Mouse (Mus musculus): Measurements from ENCODE around the gene Fam189b.
"Not testable (repeated sequence)": the region's sequence is repeated elsewhere in the genome, so short reads cannot be mapped to it uniquely, and the experiment has no call there.

Fam189b gene

GRCm38 (mm10) chr3:89206695-89207094 is 23.8 kb downstream of the Fam189b start:
- DNase-seq: no peak

- DNase-seq: no peak
Observed at GRCm38 (mm10) chr3:89208075-89208657, 25.2 kb downstream of the Fam189b start.

DNA sequence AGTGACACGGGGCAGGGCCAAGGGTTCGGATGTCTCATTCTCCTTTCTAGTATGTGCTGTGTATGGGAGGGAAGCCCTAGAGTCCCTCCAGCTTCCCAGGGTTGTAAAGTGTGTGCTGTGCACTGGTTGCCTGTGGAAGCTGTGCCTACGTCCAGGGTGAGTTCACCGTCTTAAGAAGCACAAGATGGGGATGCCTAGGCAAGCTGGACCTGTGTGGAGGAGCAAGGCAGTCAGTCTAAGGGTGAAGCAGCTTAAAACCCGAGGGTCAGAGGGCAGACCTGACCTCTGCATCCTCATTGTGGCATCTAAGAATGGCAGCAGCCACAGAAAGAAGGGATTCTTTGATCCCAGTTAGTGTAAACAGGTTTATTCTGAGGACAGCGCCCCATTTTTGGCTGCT is 25.8 kb downstream of the Fam189b start:
- no peak for DNase-seq

- no peak for DNase-seq
Observed at GRCm38 (mm10) chr3:89209731-89210130, 26.8 kb downstream of the Fam189b start.

DNA sequence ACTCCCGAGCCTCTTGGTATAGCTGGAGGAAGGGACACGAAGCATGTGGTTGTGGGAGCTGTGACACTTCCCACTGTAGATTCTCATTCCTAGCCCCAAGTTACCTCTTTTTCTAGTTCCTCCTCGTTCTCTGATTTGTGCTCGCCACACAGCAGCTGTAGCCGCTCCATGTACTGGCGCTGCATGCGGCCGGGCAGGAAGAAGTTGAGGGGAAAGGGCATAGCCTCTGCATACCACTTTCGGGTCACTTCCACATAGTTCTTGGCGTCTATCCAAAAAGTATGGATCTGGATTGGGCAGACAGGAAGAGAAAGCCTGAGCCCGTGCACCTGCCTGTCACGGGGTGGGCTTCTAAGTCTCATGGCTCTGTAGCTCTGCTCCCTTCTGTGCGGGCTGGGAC is 27.2 kb downstream of the Fam189b start:
- DNase-seq: no peak

GRCm38 (mm10) chr3:89210731-89211130 is 27.8 kb downstream of the Fam189b start:
- DNase-seq: no peak

DNA sequence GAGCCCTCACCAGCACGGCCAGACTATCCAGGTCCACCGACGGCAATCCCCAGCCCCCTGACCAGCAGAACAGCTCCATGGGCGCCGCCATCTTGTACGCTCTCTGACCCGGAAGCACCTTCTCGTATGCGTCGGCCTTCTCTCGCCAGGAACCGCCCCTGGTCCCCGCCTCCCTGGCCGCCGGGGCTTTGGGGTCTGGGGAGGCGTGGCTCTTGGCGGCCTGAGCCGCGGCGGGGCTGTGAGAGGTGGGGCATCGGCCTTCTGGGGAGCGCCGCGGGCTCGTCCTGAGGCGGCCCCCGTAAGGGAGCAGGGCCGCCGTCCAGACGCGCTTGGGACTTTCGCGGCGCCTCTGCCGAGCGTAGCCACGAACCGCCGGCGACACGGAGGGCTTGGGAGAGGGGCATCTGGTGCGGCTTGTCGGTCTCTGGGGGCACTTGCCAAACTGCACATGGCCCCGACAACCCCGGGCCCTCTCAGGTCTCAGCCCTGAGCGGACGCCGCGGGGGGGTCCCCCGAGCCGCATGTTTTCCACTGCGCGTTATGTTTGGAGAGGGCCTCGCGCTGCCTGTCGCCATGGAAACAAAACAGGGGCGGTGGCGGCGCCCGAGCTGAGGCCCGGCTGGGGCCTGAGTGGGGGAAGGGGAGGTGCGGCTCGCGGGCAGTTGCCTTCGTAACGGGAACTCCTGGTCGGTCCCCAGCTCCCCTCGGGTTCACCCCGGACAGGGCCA is 31.0 kb downstream of the Fam189b start:
- DNase-seq: peak; percentile 80 to 83

GRCm38 (mm10) chr3:89214681-89215411 is 31.9 kb downstream of the Fam189b start, which contains the start of gene Thbs3:
Gene Thbs3, plus strand, starts transcription at chr3:89215180.
- no peak for DNase-seq

DNA sequence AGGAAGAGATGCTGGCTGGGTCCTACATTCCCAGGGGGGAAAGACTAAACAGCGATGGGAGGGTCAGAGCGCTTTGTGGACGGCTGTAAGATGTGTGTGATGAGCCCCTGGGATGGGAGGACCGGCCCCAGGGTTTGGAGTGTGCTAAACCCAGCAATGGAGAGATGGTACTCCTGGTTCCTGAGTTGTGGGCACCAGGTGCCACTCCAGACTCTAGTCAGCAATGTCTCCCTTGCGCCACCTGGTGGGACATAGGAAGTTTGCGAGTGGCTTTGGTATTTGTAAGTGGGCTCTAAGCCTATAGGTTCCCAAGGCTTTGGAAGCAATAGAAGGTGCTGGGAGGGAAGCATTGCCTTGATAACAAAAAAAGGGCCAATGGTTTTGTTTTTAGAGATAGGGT is 32.9 kb downstream of the Fam189b start:
- peak; percentile 59 to 68 for DNase-seq

- DNase-seq: not testable (repeated sequence)
Observed at GRCm38 (mm10) chr3:89216407-89216806, 33.5 kb downstream of the Fam189b start.

DNA sequence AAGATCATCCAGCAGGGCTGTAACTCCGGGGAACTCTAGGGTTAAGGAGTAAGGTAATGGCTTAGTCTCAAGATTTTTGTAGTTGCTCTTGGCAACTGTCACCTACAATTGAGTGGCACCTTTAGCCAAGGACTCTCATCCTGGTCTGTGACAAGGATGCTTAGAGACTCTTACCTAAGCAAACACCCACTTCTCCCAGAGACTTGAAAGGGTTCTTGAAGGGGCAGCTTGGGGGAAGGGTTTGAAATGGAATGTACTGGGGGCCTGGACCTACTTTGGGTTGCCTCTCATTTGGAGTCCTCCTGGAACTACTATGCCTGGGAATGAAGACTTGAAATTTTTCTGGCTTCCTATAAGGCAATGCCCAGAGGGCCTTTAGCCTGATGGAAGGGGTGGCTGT is 35.3 kb downstream of the Fam189b start:
- no peak for DNase-seq

DNA sequence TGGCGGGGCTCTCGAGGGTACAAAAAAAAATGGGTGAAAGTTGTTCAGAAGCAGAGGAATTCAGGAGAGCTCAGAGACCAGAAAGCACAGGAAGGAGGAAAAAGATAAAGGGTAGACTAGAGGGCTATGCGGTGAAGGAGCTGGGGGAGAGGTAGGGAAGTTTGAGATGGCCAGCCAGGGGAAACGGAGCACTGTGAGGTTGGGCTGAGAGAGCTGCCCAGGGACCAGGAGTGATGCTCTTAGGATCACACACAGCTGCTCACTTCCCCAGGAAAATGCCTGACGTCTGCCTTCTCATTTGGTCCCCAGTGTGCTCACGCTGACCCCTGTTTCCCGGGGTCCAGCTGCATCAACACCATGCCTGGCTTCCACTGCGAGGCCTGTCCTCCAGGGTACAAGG is 36.6 kb downstream of the Fam189b start:
- no peak for DNase-seq

- no peak for DNase-seq
Observed at GRCm38 (mm10) chr3:89221167-89221566, 38.2 kb downstream of the Fam189b start.

- DNase-seq: no peak
Observed at GRCm38 (mm10) chr3:89224796-89225195, 41.9 kb downstream of the Fam189b start.

- DNase-seq: no peak
Observed at GRCm38 (mm10) chr3:89225321-89225815, 42.4 kb downstream of the Fam189b start.

GRCm38 (mm10) chr3:89225918-89226317 is 43.0 kb downstream of the Fam189b start:
- no peak for DNase-seq

GRCm38 (mm10) chr3:89226361-89226760 is 43.4 kb downstream of the Fam189b start:
- no peak for DNase-seq

- no peak for DNase-seq
Observed at GRCm38 (mm10) chr3:89226900-89227299, 44.0 kb downstream of the Fam189b start, which contains the start of gene Mtx1. Gene Mtx1, minus strand, starts transcription at chr3:89227088.

DNA sequence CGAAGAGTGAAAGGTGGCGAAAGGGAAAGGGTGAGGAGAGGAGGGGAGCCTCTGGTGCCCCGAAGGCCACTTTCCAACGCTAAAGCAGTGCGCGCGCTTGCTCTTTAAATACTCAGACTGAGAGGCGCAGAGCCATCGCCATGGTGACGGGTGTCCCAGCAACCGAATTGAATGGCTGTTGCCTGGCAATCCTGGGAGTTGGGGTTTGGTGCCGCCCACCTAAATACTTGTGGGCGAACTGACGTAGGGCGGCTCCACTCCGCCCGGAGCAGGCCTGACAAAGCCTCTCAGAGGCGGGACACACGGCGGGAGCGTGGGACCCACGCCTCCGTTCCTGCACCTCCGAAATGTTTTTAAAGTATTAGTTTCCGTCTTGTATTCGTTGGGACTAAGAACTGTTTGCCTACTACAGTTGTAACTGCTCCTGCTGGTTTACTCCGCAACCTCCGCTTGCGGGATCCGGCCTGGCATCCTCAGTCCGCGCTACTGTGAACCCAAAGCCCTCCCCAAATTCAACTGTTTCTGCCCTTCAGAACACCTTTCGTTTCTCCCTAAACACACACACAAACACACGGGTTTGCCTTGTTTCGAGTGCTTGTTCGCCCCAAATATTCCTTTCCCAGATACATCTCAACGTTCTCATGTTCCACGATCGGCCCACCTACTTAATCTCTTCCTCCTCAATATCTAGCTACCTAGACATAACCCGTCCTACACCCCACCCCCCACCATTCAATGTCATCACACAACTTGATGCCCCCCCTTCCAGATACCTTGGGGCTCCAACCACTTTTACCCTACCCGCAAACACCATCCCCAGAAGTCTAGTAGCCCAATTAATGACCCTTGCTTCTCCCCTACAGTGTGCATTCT is 44.6 kb downstream of the Fam189b start:
- DNase-seq: peak; percentile 32 to 53

DNA sequence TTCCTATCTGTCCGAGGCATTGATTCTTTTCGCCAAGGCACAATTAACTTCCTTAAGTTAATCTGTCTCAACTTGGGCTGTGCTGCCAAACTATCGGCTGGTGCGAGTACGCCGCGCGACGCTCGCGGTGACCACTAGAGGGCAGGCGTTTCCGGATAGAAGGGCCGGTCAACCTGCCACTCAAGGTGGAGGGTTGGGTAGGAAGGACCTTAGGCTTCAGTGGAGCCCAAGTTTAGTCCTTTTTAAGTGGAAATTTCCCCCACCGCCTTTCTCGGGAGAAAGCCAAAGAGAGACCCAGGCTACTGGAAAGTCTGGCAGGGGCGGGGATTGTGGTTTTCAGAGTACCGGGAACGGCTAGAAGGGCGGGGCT is 45.2 kb downstream of the Fam189b start:
- DNase-seq: peak; percentile 58 to 71

GRCm38 (mm10) chr3:89228836-89229235 is 45.9 kb downstream of the Fam189b start, which contains the start of gene Muc1:
Gene Muc1, plus strand, starts transcription at chr3:89229057.
- DNase-seq: no peak

DNA sequence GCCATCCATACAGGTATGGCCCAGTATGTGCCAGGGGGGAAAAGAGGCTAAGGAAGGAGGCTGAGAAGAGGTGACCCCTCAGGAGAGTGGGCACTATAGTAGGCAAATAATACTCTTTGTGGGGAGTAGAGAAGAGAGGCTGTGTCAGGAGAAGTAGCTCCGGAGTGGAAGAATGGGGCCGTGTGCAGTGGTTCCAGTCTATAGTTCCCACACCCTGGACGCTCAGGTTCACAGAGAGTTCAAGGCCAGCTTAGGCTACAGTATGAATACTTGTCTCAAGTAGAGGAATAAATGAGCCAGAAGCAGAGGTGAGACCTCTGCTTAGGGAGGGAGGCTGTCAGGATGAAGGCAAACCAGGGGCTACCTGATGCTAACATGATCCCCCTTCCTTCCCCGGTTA is 46.3 kb downstream of the Fam189b start:
- no peak for DNase-seq

DNA sequence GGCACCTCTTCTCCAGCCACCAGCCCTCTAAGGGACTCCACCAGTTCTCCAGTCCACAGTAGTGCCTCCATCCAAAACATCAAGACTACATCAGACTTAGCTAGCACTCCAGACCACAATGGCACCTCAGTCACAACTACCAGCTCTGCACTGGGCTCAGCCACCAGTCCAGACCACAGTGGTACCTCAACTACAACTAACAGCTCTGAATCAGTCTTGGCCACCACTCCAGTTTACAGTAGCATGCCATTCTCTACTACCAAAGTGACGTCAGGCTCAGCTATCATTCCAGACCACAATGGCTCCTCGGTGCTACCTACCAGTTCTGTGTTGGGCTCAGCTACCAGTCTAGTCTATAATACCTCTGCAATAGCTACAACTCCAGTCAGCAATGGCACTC is 47.6 kb downstream of the Fam189b start:
- no peak for DNase-seq

All from thymus, adult 18-20 months (tissue).